Mouse (Mus musculus): ENCODE measurements around the gene Nxnl1. TPM values are rescaled to one million over a fixed set of nuclear protein-coding genes. Genes with fewer than 3 reads are reported as not detected.

Nxnl1 gene
- polyA plus RNA-seq, 1 experiment from 2014 or later, result not detected

DNA sequence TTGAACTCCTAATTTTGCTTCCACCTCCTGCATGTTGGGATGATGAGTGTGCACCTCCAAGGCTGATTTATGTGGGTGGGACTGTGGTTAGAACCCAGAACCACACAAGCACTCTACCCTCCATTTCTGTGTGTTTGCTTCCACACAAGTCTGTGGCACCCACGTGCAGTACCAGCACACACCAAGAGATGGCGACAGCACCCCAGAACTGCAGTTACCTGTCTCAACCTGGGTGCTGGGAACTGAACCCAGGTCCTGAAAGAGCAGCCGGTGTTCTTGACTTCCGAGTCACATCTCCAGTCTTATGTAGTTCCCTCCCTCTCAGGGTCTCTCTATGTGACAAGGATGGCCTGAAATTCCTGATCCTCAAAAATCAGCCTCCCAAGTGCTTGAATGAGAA, 2.4 kb downstream of the Nxnl1 start:
- Histone ChIP-seq H3K36me3 (no peaks in the 10 kb centered on the region), H3K27ac (replicated peaks) (no peak overlapping the region), H3K4me1 (peaks cover 18% of the 10 kb centered on the region), H3K9ac (replicated peaks) (no peak overlapping the region), H3K27me3 (peaks cover 41% of the 10 kb centered on the region), H3K4me2 (replicated peaks) (no peak overlapping the region), H3K4me3 (no peak overlapping the region), H3K9me3 (no peaks in the 10 kb centered on the region)
- ATAC-seq (replicated peaks), result no peak
- 88% methylated on average over 4 of the region's 4 CpGs for WGBS

DNA sequence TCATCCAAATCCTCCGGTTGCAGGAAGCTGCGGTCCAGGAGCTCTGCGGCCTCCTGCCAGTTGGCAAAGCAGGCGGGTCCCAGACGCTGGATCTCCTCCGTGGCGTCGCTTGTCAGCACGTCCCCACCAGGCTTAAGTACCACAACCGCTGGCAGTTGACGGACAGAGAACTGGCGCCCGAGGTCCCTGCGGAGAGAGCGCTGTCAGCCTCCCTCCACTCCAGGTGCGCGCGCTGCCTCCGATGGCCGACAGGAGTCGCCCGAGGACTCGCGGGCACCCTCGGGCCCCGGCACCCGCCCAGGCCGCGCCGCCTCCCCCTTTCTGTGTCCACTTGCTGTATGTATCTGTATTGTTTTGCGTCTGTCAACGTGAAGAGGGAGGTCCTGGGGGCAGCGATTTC, 3.6 kb downstream of the Nxnl1 start:
- H3K4me1 ChIP-seq, result peaks cover 19% of the 10 kb centered on the region
- no peaks in the 10 kb centered on the region for H3K9me3 ChIP-seq
- peaks cover 53% of the 10 kb centered on the region for H3K27me3 ChIP-seq
- H3K36me3 ChIP-seq, result no peaks in the 10 kb centered on the region
- H3K9ac ChIP-seq (replicated peaks), result 0 out of 2 replicates have a peak overlapping the region, but pooled peaks have one; percentile 20
- peak overlapping the region; percentile 43 for H3K4me2 ChIP-seq (replicated peaks)
- ATAC-seq (replicated peaks), result peak; percentile 42
- peak overlapping the region; percentile 24 for H3K4me3 ChIP-seq
- H3K27ac ChIP-seq (replicated peaks), result no peak overlapping the region
- WGBS, result under 1% methylated on average over 33 of the region's 33 CpGs

DNA sequence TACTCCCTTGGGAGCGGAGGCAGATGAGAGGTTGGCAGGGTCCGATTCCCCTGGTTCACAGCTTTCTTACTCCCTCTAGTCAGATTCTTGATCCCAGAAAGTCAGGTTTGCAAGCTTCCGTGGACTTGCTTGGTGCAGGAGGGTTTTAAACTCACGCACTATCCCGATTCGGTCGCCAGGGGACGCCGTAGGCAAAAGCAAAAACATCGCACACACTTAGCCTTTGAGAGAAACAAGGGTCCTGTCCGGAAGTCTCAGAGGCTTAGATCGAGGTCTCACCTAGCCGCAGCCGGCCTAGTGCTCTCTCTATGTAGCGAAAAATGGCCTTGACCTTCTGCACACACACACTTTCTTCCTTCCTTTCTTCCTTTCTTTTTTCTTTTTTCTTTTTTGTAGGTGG, 5.0 kb downstream of the Nxnl1 start:
- ATAC-seq (replicated peaks), result peak; percentile 41; the same call in 1 of the 2 replicates
- H3K27ac ChIP-seq (replicated peaks), result no peak overlapping the region
- H3K4me3 ChIP-seq, result no peak overlapping the region
- H3K27me3 ChIP-seq, result peaks cover 67% of the 10 kb centered on the region
- H3K4me1 ChIP-seq, result peaks cover 19% of the 10 kb centered on the region
- no peak overlapping the region for H3K4me2 ChIP-seq (replicated peaks)
- no peaks in the 10 kb centered on the region for H3K36me3 ChIP-seq
- no peaks in the 10 kb centered on the region for H3K9me3 ChIP-seq
- 2% methylated on average over 15 of the region's 15 CpGs for WGBS
- no peak overlapping the region for H3K9ac ChIP-seq (replicated peaks)

DNA sequence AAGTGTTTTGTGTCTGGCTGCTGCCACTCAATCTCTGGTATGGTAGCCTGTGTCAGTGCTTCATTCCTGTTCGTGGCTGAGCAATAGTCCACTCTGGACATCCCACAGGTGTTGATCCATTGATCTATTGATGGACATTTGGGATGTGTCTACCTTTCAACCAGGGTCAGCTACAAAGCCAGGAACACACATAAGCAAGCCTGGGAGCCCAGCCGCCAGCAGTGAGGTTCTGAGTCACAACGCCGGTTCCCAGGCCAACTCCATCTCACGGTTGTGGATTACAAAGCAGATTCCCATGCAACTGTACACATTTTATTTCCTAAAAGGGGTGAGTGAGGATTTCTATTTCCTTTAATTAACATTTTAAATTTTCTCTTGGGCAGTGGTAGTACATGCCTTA, 5.6 kb downstream of the Nxnl1 start:
- no peak overlapping the region for H3K4me2 ChIP-seq (replicated peaks)
- no peaks in the 10 kb centered on the region for H3K36me3 ChIP-seq
- WGBS, result 85% methylated on average over 5 of the region's 5 CpGs
- H3K27me3 ChIP-seq, result peaks cover 73% of the 10 kb centered on the region
- H3K9ac ChIP-seq (replicated peaks), result no peak overlapping the region
- H3K27ac ChIP-seq (replicated peaks), result no peak overlapping the region
- no peaks in the 10 kb centered on the region for H3K9me3 ChIP-seq
- peaks cover 19% of the 10 kb centered on the region for H3K4me1 ChIP-seq
- ATAC-seq (replicated peaks), result no peak
- H3K4me3 ChIP-seq, result no peak overlapping the region

DNA sequence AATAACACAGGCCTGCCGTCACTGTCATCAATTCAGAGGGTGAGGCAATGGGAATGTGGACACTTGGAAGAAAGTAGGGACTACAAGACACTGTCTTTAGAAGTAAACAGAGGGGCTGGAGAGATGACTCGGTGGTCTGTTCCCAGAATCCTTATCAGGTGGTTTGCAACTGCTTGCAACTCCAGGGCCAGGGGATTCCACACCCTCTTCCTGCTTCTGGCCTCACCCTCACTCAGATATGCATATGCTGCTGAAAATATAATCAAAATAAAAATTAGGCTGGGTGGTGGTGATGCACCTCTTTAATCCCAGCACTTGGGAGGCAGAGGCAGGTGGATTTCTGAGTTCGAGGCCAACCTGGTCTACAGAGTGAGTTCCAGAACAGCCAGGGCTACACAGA, 6.3 kb downstream of the Nxnl1 start:
- Histone ChIP-seq H3K27ac (replicated peaks) (no peak overlapping the region), H3K9me3 (no peaks in the 10 kb centered on the region)
- 75% methylated on average over 3 of the region's 3 CpGs for WGBS

DNA sequence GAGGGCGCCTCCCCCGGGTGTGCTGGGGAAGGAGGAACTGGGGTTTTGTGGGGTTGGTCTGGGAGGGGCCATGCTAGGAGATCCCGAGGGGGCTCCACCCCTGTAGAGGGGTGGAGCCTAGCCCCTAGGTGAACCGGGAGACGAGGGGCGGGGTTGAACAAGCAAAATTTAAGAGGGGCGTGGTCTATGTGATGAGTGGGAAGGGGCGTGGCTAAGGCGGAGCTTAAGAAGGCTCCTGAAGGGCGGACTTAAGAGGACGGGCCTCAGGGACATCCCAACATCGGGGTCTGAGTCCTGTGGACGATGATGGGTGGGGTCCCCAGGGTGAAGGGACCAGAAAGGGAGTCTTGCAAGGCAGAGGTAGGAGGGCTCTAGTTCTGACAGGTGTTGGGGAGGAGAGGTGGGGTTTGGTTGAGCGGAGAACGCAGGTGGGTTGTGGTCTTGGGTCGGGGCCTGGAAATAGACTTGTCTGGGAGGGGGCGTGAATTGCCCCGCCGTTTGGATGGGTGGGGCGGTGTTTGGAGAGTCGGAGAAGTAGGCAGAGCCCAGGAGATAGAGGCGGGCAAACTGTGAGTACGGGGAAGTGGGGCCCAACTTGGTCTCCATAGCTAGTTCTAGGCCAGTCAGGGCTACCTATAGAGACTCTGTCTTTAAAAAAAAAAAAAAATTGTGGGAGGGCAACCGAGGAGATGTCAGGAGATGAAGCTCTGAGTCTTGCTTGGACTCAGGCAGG, 7.3 kb downstream of the Nxnl1 start:
- H3K4me1 ChIP-seq, result peaks cover 19% of the 10 kb centered on the region
- peaks cover 81% of the 10 kb centered on the region for H3K27me3 ChIP-seq
- no peak overlapping the region for H3K27ac ChIP-seq (replicated peaks)
- no peak overlapping the region for H3K9ac ChIP-seq (replicated peaks)
- no peaks in the 10 kb centered on the region for H3K36me3 ChIP-seq
- H3K4me3 ChIP-seq, result peak overlapping the region; percentile 26
- H3K4me2 ChIP-seq (replicated peaks), result peak overlapping the region; percentile 33
- H3K9me3 ChIP-seq, result no peaks in the 10 kb centered on the region
- WGBS, result 2% methylated on average over 24 of the region's 24 CpGs
- ATAC-seq (replicated peaks), result no peak; the same call in 1 of the 2 replicates

More for the DNA sequence above, 6.3 kb downstream of the Nxnl1 start:
- Histone ChIP-seq H3K4me1 (peaks cover 19% of the 10 kb centered on the region), H3K27me3 (peaks cover 78% of the 10 kb centered on the region), H3K36me3 (no peaks in the 10 kb centered on the region), H3K4me2 (replicated peaks) (no peak overlapping the region), H3K9ac (replicated peaks) (no peak overlapping the region), H3K4me3 (no peak overlapping the region)
- ATAC-seq (replicated peaks), result no peak

DNA sequence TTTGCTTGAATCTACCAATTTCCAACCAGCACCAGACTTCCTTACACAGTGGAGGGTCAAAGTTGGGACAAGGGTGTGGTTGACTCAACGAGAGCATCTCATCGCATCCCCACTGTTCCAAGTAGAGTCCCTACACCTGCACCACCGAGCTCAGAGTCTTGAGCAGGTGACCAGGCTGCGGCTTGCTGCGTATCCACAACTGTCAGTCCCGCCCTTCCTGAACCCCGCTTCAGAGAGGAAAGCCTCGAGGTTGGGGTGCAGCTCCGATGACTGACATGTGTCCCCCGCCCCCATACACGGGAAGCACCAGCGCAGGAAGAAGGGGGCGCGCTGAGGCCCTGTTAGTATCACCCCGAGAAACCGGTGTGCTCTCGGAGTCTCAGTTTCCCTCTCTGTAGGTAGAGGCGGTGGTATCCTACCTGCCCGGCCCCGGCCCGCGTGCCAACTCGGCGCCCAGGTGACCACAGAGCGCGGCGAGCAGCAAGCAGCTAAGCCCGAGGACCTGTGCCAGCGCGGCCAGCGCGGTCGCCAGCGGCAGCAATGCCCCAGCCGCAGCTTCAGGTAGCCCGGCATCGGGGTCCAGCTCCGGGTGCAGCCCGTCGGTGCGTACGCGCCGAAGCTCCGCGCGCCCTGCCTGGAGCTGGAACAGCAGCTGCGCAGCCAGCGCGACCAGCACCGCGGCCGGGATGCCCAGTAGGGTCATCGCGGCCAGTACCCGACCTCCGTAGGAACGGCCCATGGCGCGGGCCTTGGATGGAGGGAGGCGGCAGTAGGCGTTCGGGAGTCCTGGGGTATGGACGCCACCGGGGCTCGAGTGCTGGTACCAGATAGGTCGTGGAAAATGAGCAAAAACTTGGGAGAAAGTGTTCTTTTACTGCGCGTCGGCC, 8.1 kb downstream of the Nxnl1 start, which contains the start of gene Tmem221:
TSS of gene Tmem221 (minus strand) at position 801 of the 887 bp plus-strand sequence.
- no peak within 1 kb of the TSS for H3K9ac ChIP-seq (replicated peaks)
- no peak for ATAC-seq (replicated peaks)

DNA sequence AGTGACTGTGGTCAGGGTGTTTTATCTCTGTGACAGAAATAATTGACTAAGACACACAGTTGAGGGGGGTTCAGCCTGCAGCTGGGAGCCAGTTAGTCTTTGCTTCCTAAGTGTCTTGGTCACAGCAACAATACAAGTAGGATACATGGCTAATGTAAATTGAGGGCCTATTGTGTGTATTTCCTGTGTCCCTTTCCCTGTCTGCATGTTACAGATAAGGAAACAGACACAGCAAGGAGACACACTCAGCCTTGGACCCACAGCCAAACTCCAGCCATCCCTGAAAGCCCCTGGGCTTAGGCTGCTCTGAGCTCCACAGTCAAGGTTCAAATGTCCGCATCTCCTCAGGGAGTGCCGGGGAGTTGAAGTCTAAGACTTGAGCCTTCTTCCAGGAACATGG, 11.8 kb downstream of the Nxnl1 start:
- no peaks in the 10 kb centered on the region for H3K36me3 ChIP-seq
- no peaks in the 10 kb centered on the region for H3K9me3 ChIP-seq
- WGBS, result 91% methylated on average over 2 of the region's 2 CpGs
- no peak overlapping the region for H3K9ac ChIP-seq (replicated peaks)
- ATAC-seq (replicated peaks), result no peak
- H3K27ac ChIP-seq (replicated peaks), result no peak overlapping the region
- peaks cover 12% of the 10 kb centered on the region for H3K4me1 ChIP-seq
- H3K4me3 ChIP-seq, result no peak overlapping the region
- no peak overlapping the region for H3K4me2 ChIP-seq (replicated peaks)
- H3K27me3 ChIP-seq, result peaks cover 46% of the 10 kb centered on the region

More for the DNA sequence above, 8.1 kb downstream of the Nxnl1 start, which contains the start of gene Tmem221:
- H3K9me3 ChIP-seq, result no peaks in the 10 kb centered on the region
- peaks cover 19% of the 10 kb centered on the region for H3K4me1 ChIP-seq
- 3% methylated on average over 70 of the region's 70 CpGs for WGBS
- H3K27ac ChIP-seq (replicated peaks), result no peak within 1 kb of the TSS
- peaks cover 81% of the 10 kb centered on the region for H3K27me3 ChIP-seq
- H3K4me2 ChIP-seq (replicated peaks), result peak within 1 kb of the TSS; percentile 33
- H3K4me3 ChIP-seq, result peak within 1 kb of the TSS; percentile 26
- no peaks in the 10 kb centered on the region for H3K36me3 ChIP-seq

DNA sequence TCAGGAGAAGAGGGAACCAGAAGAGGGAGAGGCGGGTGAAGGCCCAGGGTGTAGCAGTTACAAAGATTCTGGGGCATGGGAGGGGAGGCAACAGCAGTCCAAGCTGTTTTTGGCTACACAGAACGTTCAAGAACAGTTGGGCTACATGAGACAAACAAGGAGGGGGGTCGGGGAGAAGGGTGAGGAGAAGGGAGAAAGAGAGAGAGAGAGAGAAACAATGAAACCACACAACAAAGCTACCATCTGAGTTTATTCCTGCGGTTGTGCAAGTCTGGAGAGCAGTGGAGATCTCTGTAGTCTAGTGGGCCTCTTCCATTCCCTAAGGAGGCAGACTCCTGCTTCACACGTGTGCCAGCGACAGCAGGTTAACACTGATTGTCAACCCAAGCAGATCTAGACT, 12.4 kb downstream of the Nxnl1 start:
- Histone ChIP-seq H3K27me3 (peaks cover 40% of the 10 kb centered on the region), H3K4me2 (replicated peaks) (no peak overlapping the region), H3K27ac (replicated peaks) (no peak overlapping the region), H3K4me1 (peaks cover 10% of the 10 kb centered on the region), H3K4me3 (no peak overlapping the region), H3K36me3 (no peaks in the 10 kb centered on the region), H3K9ac (replicated peaks) (no peak overlapping the region), H3K9me3 (no peaks in the 10 kb centered on the region)
- ATAC-seq (replicated peaks), result no peak
- 71% methylated on average over 6 of the region's 6 CpGs for WGBS

DNA sequence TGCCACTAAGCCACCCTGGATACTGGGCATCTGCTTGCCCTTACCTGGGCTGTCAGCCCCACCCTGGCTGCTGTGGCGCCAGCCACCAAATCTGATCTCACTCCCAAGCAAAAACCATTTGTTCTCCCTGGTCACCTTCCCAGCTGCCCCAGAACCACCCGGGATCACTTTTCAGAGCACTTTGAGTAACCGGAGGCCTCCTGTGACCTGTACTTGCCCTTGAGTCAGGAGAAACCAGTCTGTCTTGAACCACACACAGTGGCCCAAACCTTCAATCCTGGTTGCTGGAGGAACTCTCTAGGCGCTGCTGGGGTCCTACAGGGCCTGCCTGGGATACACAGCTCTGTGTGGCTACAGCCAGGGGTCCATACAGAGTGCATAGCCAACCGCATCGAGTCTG, 13.6 kb downstream of the Nxnl1 start:
- no peak overlapping the region for H3K4me3 ChIP-seq
- no peaks in the 10 kb centered on the region for H3K9me3 ChIP-seq
- no peak overlapping the region for H3K9ac ChIP-seq (replicated peaks)
- H3K4me2 ChIP-seq (replicated peaks), result no peak overlapping the region
- H3K27me3 ChIP-seq, result peaks cover 28% of the 10 kb centered on the region
- H3K27ac ChIP-seq (replicated peaks), result no peak overlapping the region
- no peaks in the 10 kb centered on the region for H3K4me1 ChIP-seq
- 76% methylated on average over 6 of the region's 6 CpGs for WGBS
- ATAC-seq (replicated peaks), result no peak
- H3K36me3 ChIP-seq, result peaks cover 9% of the 10 kb centered on the region; the same call in 1 of the 2 replicates

DNA sequence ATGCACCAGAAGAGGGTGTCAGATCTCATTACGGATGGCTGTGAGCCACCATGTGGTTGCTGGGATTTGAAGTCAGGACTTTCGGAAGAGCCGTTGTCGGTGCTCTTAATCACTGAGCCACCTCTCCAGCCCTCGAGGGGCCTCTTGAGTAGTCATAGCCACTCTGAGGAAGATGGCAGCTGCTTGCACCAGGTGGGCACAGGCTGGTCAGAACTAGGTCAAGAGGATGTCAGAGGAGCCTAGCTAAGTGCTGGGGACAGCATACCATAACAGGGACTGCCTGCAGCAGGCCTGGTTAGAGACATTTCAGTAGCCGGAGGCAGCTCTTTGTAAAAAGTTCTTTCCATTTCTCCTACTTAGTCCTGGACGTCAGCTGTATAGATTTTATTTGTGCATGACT, 15.6 kb downstream of the Nxnl1 start:
- no peak for ATAC-seq (replicated peaks)
- H3K4me1 ChIP-seq, result no peaks in the 10 kb centered on the region
- peaks cover 21% of the 10 kb centered on the region; the same call in 1 of the 2 replicates for H3K36me3 ChIP-seq
- no peak overlapping the region for H3K9ac ChIP-seq (replicated peaks)
- no peaks in the 10 kb centered on the region for H3K9me3 ChIP-seq
- H3K4me3 ChIP-seq, result no peak overlapping the region
- no peak overlapping the region for H3K27ac ChIP-seq (replicated peaks)
- H3K27me3 ChIP-seq, result peaks cover 8% of the 10 kb centered on the region
- no peak overlapping the region for H3K4me2 ChIP-seq (replicated peaks)
- WGBS, result 73% methylated on average over 7 of the region's 7 CpGs

DNA sequence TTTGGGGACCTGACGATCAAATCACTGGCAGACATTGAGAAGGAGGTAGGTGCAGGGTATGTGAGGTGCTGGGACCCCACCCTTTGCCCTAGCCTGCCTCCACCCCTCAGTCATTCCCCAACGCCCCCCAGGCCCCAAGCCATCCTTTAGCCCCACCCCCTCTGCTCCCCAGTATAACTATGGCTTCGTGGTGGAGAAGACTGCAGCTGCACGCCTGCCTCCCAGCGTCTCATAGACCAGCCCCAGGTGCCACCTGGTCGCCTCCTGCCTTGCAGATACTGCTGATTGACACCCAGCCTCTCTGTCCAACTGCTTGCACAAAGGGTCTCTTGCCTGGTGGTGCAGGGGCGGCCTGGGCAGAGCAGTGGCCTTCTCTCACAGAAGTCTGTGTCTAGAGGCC, 18.8 kb downstream of the Nxnl1 start:
- no peaks in the 10 kb centered on the region for H3K27me3 ChIP-seq
- no peak overlapping the region for H3K4me2 ChIP-seq (replicated peaks)
- no peaks in the 10 kb centered on the region for H3K9me3 ChIP-seq
- ATAC-seq (replicated peaks), result no peak
- no peak overlapping the region for H3K27ac ChIP-seq (replicated peaks)
- peaks cover 26% of the 10 kb centered on the region for H3K36me3 ChIP-seq
- H3K9ac ChIP-seq (replicated peaks), result no peak overlapping the region
- WGBS, result 87% methylated on average over 7 of the region's 7 CpGs
- H3K4me1 ChIP-seq, result peaks cover 10% of the 10 kb centered on the region
- no peak overlapping the region for H3K4me3 ChIP-seq
